In genomic region chr2:68432834-68433233, GRCm38 (mm10) we compare ENCODE assay signal across 19 mouse cellular contexts. TPM values are rescaled to one million over a fixed set of nuclear protein-coding genes. Genes with fewer than 3 reads are reported as not detected.
DNase-seq lines count a peak whose midpoint lies in the region; ATAC-seq and TF ChIP-seq lines count a peak whose summit lies in the region.
"Had no signal": no experiment of that assay in that cellular context is flagged by ENCODE, and none has a peak within 500 bp of the region (broad histone marks: within the 10 kb centered on the region; RNA-seq: fewer than 3 reads in every experiment).

No protein-coding gene starts in this region.

- no peak overlapping the region for H3K4me3 ChIP-seq in midbrain, embryonic 11.5 days (ENCODE audit: low read depth, low read length)
- no peak overlapping the region for H3K4me3 ChIP-seq in midbrain, embryonic 14.5 days (replicated peaks; ENCODE audit: low read depth, low read length)
- no peak overlapping the region for H3K4me3 ChIP-seq in heart, embryonic 16.5 days (ENCODE audit: low read length)
- no peak overlapping the region for H3K4me3 ChIP-seq in stomach, postnatal 0 days (ENCODE audit: low read depth, low read length)
- H3K4me3 ChIP-seq: gastrocnemius, adult 2 months; megakaryocyte, embryonic 14.5 days; neural tube, embryonic 13.5 days had no signal

- no peak overlapping the region for H3K4me2 ChIP-seq in midbrain, embryonic 11.5 days
- H3K4me2 ChIP-seq in midbrain, embryonic 14.5 days (ENCODE audit: low read length) = no peak overlapping the region
- H3K4me2 ChIP-seq in heart, embryonic 16.5 days (ENCODE audit: low read depth, low read length) = no peak overlapping the region
- no peak overlapping the region for H3K4me2 ChIP-seq in stomach, postnatal 0 days (replicated peaks; ENCODE audit: low read depth)
- H3K4me2 ChIP-seq: neural tube, embryonic 13.5 days had no signal

- H3K27ac ChIP-seq in midbrain, embryonic 11.5 days (ENCODE audit: low read depth, low read length) = no peak overlapping the region; the same call in 1 of the 2 replicates
- no peak overlapping the region for H3K27ac ChIP-seq in midbrain, embryonic 14.5 days (replicated peaks; ENCODE audit: low read depth, low read length)
- H3K27ac ChIP-seq in heart, embryonic 16.5 days (ENCODE audit: low read length) = peak overlapping the region; percentile 75
- peak overlapping the region; percentile 46 for H3K27ac ChIP-seq in stomach, postnatal 0 days (replicated peaks)
- H3K27ac ChIP-seq: gastrocnemius, adult 2 months; neural tube, embryonic 13.5 days had no signal

- no peak for TF ChIP-seq EP300 in stomach, postnatal 0 days (optimal IDR thresholded peaks at IDR 0.05)

- no peak for TF ChIP-seq CTCF in stomach, postnatal 0 days (IDR thresholded peaks at IDR 0.05; ENCODE audit: low read depth)

- H3K4me1 ChIP-seq in midbrain, embryonic 11.5 days (ENCODE audit: control insufficient read depth, insufficient read depth, low read length) = peaks cover 17% of the 10 kb centered on the region
- peaks cover 14% of the 10 kb centered on the region; the same call in 1 of the 2 replicates for H3K4me1 ChIP-seq in midbrain, embryonic 14.5 days (ENCODE audit: control insufficient read depth, insufficient read depth, low read length)
- peaks cover 84% of the 10 kb centered on the region for H3K4me1 ChIP-seq in heart, embryonic 16.5 days (ENCODE audit: control insufficient read depth, insufficient read depth, low read length)
- no peaks in the 10 kb centered on the region; the same call in 1 of the 2 replicates for H3K4me1 ChIP-seq in stomach, postnatal 0 days (replicated peaks; ENCODE audit: control insufficient read depth, insufficient read depth)
- H3K4me1 ChIP-seq: megakaryocyte, embryonic 14.5 days had no signal

- H3K9me3 ChIP-seq in midbrain, embryonic 11.5 days (ENCODE audit: control insufficient read depth, low read length) = no peaks in the 10 kb centered on the region
- H3K9me3 ChIP-seq in midbrain, embryonic 14.5 days (ENCODE audit: control insufficient read depth, low read length) = no peaks in the 10 kb centered on the region
- no peaks in the 10 kb centered on the region for H3K9me3 ChIP-seq in heart, embryonic 16.5 days (replicated peaks; ENCODE audit: control insufficient read depth, low read length)
- no peaks in the 10 kb centered on the region for H3K9me3 ChIP-seq in stomach, postnatal 0 days (ENCODE audit: control insufficient read depth, low read length)
- H3K9me3 ChIP-seq: megakaryocyte, embryonic 14.5 days; neural tube, embryonic 13.5 days had no signal

- no peak for ATAC-seq in midbrain, embryonic 11.5 days (ENCODE audit: low FRiP score)
- no peak for ATAC-seq in midbrain, embryonic 14.5 days (ENCODE audit: low FRiP score, low TSS enrichment)
- ATAC-seq in heart, embryonic 16.5 days (replicated peaks; ENCODE audit: extremely low read depth, insufficient read depth, low FRiP score) = no peak
- no peak for ATAC-seq in stomach, postnatal 0 days (ENCODE audit: low FRiP score, low TSS enrichment)
- ATAC-seq: forebrain, postnatal 0 days; inflammation-experienced regulatory T-cells, adult 6 months had no signal

- peak; percentile 73 for DNase-seq in midbrain, embryonic 11.5 days (ENCODE audit: low spot score, missing footprints)
- no peak for DNase-seq in midbrain, embryonic 14.5 days
- peak; percentile 66 for DNase-seq in heart, adult 8-10 months (ENCODE audit: low spot score)
- DNase-seq in stomach, postnatal 0 days (ENCODE audit: low spot score) = no peak
- no peak for DNase-seq in cerebellum, postnatal 4 days (ENCODE audit: low spot score in 2 of 2)
- DNase-seq in right cerebral cortex, postnatal 25 days = no peak
- DNase-seq: adrenal gland, postnatal 14 days; cerebellum, adult 8-10 months; embryo, embryonic 11 days; forebrain, postnatal 0 days; gastrocnemius, adult 2 months; kidney, postnatal 10 days; lung, adult 2 months; right cerebral cortex, adult 18-20 months; thymus, postnatal 4 days had no signal

- 69% methylated on average over 4 of the region's 4 CpGs for WGBS in midbrain, embryonic 11.5 days
- WGBS in midbrain, embryonic 14.5 days = 70% methylated on average over 4 of the region's 4 CpGs
- WGBS in heart, embryonic 16.5 days = 22% methylated on average over 4 of the region's 4 CpGs
- 67% methylated on average over 4 of the region's 4 CpGs for WGBS in stomach, postnatal 0 days

- no peaks in the 10 kb centered on the region for H3K36me3 ChIP-seq in midbrain, embryonic 11.5 days (ENCODE audit: control insufficient read depth, insufficient read depth, low read length)
- H3K36me3 ChIP-seq in midbrain, embryonic 14.5 days (ENCODE audit: control insufficient read depth, insufficient read depth, low read length) = no peaks in the 10 kb centered on the region
- no peaks in the 10 kb centered on the region for H3K36me3 ChIP-seq in heart, embryonic 16.5 days (ENCODE audit: control insufficient read depth, insufficient read depth)
- H3K36me3 ChIP-seq in stomach, postnatal 0 days (ENCODE audit: control insufficient read depth, insufficient read depth, low read length) = no peaks in the 10 kb centered on the region

- no peaks in the 10 kb centered on the region for H3K27me3 ChIP-seq in midbrain, embryonic 11.5 days (ENCODE audit: control insufficient read depth, insufficient read depth, low read length)
- no peaks in the 10 kb centered on the region for H3K27me3 ChIP-seq in midbrain, embryonic 14.5 days (ENCODE audit: control insufficient read depth, insufficient read depth, low read length)
- H3K27me3 ChIP-seq in heart, embryonic 16.5 days (ENCODE audit: control insufficient read depth, insufficient read depth, low read length) = no peaks in the 10 kb centered on the region
- H3K27me3 ChIP-seq in stomach, postnatal 0 days (ENCODE audit: control insufficient read depth, insufficient read depth, low read length) = no peaks in the 10 kb centered on the region
- H3K27me3 ChIP-seq: neural tube, embryonic 13.5 days had no signal

- no peak overlapping the region for H3K9ac ChIP-seq in midbrain, embryonic 11.5 days (ENCODE audit: low read length)
- no peak overlapping the region for H3K9ac ChIP-seq in midbrain, embryonic 14.5 days (replicated peaks; ENCODE audit: low read length)
- no peak overlapping the region for H3K9ac ChIP-seq in heart, embryonic 16.5 days (ENCODE audit: low read length)
- H3K9ac ChIP-seq in stomach, postnatal 0 days (ENCODE audit: low read length) = no peak overlapping the region
- H3K9ac ChIP-seq: forebrain, postnatal 0 days; neural tube, embryonic 13.5 days had no signal

RNA-seq across cellular contexts. Expression of gene Stk39, which starts 39.2 kb away (rescaled TPM):
- 51.9 and 52.5 TPM in 2 replicates for polyA plus RNA-seq in midbrain, embryonic 11.5 days (2014; fragmentation: Nextera tagmentation; extraction: Ambion mirVana)
- polyA plus RNA-seq in midbrain, embryonic 14.5 days (2014; fragmentation: Nextera tagmentation; extraction: Ambion mirVana) = 29.3 and 39.0 TPM in 2 replicates
- total RNA-seq in heart, adult 8-10 months (2022) = 10 to 100 TPM; 63.7 to 93.6 (median 79.1) TPM
- polyA plus RNA-seq in heart, embryonic 16.5 days (2015; fragmentation: Nextera tagmentation; extraction: Ambion mirVana) = 61.8 and 66.0 TPM in 2 replicates
- 20.9 and 23.6 TPM in 2 replicates for polyA plus RNA-seq in stomach, postnatal 0 days (2015; fragmentation: Nextera tagmentation; extraction: Ambion mirVana)

Comparison
In these comparisons a context has a peak if more than half of its experiments do, and no peak if none do; other contexts are left out.
1. DNase-seq: peak in midbrain, embryonic 11.5 days (single experiment) and heart, adult 8-10 months (single experiment); none in midbrain, embryonic 14.5 days (single experiment), stomach, postnatal 0 days (single experiment), cerebellum, postnatal 4 days (0 of 2) and right cerebral cortex, postnatal 25 days (single experiment).
2. H3K27ac ChIP-seq: peak in heart, embryonic 16.5 days (single experiment) and stomach, postnatal 0 days (single experiment); none in midbrain, embryonic 11.5 days (single experiment) and midbrain, embryonic 14.5 days (single experiment).